Mouse (Mus musculus) forebrain, postnatal 0 days (tissue): ENCODE data around the gene Spata16. TPM values are rescaled to one million over a fixed set of nuclear protein-coding genes. Genes with fewer than 3 reads are reported as not detected.

Source experiments
- ATAC-seq: fragments of 200-750 bp; cut with Nextera tagmentation; 2 replicates; pipeline ENCODE4 v1.8.0; 2017; ENCODE audit warnings: mild to moderate bottlenecking, moderate library complexity
- DNase-seq: peaks from one replicate; pipeline ENCODE4 v3.0.0-alpha.2; 2015
- H3K27ac ChIP-seq: fragments of 300-500 bp; sonication (generic); 2 replicates; pipeline ENCODE4 v1.5.1; 2014; ENCODE audit warnings: low read depth, mild to moderate bottlenecking, antibody characterized with exemption, low read length, moderate library complexity, mixed read lengths
- H3K27me3 ChIP-seq: fragments of 300-500 bp; sonication (generic); 2 replicates; pipeline ENCODE4 v1.6.1; 2014; ENCODE audit warnings: mild to moderate bottlenecking, low read length, mixed read lengths; ENCODE audit not compliant: insufficient read depth
- H3K36me3 ChIP-seq: fragments of 300-500 bp; sonication (generic); 2 replicates; pipeline ENCODE4 v1.6.1; 2014; ENCODE audit warnings: mild to moderate bottlenecking, moderate library complexity; ENCODE audit not compliant: insufficient read depth
- H3K4me1 ChIP-seq: fragments of 300-500 bp; sonication (generic); 2 replicates; pipeline ENCODE4 v1.6.1; 2014; ENCODE audit warnings: antibody characterized with exemption; ENCODE audit not compliant: insufficient read depth
- H3K4me2 ChIP-seq: fragments of 300-500 bp; sonication (generic); 2 replicates; pipeline ENCODE4 v1.6.1; 2014; ENCODE audit warnings: low read depth, mild to moderate bottlenecking, moderate library complexity
- H3K4me3 ChIP-seq: fragments of 300-500 bp; sonication (generic); 2 replicates; pipeline ENCODE4 v1.5.1; 2014; ENCODE audit warnings: low read depth, low read length, mixed read lengths
- H3K9ac ChIP-seq: fragments of 300-500 bp; sonication (generic); 2 replicates; pipeline ENCODE4 v1.6.1; 2014; ENCODE audit warnings: mild to moderate bottlenecking
- H3K9me3 ChIP-seq: fragments of 300-500 bp; sonication (generic); 2 replicates; pipeline ENCODE4 v1.6.1; 2016; ENCODE audit warnings: low read length
- CTCF ChIP-seq: sonication (generic); IDR thresholded peaks from 2 replicates; pipeline ENCODE4 v1.5.1; 2016; ENCODE audit warnings: antibody characterized with exemption, control low read depth, low read depth
- WGBS: fragments of 180-500 bp; shearing (Covaris S2); extraction: QIAGEN DNeasy Blood & Tissue Kit; methylation state at CpG from one replicate; pipeline ENCODE4 v1.1.7; 2014; 5-methylcytosine and 5-hydroxymethylcytosine counted together
- polyA plus RNA-seq: library from polyadenylated mRNA; unstranded; fragments of >200 nt; fragmentation: Nextera tagmentation; extraction: Ambion mirVana; gene quantifications from 2 replicates; pipeline ENCODE4 v1.2.1, GENCODE M21; 2015
- total RNA-seq: library from RNA; depleted of rRNA; stranded (reverse); fragments of >200 nt; gene quantifications from 2 replicates; pipeline ENCODE4 v1.2.3, GENCODE M21; 2014

Gene Spata16
- total and polyA plus RNA-seq, 2 experiments from 2014 or later, result not detected

GRCm38 (mm10) chr3:26826958-26827839 lies 189.8 kb downstream of the Spata16 start:
- Histone ChIP-seq H3K27me3 (no peaks in the 10 kb centered on the region), H3K4me3 (no peak overlapping the region), H3K36me3 (no peaks in the 10 kb centered on the region), H3K4me1 (no peaks in the 10 kb centered on the region; the same call in 1 of the 2 replicates), H3K9ac (no peak overlapping the region), H3K9me3 (no peaks in the 10 kb centered on the region), H3K27ac (0 out of 2 replicates have a peak overlapping the region, but pooled peaks have one; percentile 40), H3K4me2 (no peak overlapping the region)
- ATAC-seq, result peak; percentile 86
- 44% methylated on average over 7 of the region's 7 CpGs for WGBS
- DNase-seq, result peak; percentile 77
- no peak for TF ChIP-seq CTCF

DNA sequence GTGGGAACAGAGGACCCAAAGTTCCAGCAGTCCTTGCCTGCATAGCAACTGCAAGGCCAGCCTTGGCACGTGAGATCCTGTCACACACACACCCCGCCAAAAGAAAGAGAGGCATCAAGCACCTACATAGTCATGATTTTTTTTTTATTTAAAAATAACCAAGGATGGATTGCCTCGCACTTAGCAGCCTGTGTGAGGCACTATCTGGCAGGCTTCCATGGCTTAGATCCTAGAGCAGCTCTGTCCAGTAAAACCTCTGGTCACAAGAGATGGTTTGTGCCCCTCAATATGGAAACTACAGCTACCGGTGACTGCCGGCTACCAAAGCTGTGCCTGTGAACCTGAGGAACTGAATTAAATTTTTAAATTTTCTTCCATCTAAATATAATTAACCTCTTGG lies 195.5 kb downstream of the Spata16 start:
- H3K9me3 ChIP-seq, result no peaks in the 10 kb centered on the region
- H3K4me3 ChIP-seq, result no peak overlapping the region
- peaks cover 12% of the 10 kb centered on the region; the same call in 1 of the 2 replicates for H3K4me1 ChIP-seq
- H3K27me3 ChIP-seq, result no peaks in the 10 kb centered on the region
- no peak overlapping the region for H3K4me2 ChIP-seq
- H3K36me3 ChIP-seq, result no peaks in the 10 kb centered on the region
- no peak overlapping the region for H3K27ac ChIP-seq
- DNase-seq (no peak), ATAC-seq (no peak)
- no peak overlapping the region for H3K9ac ChIP-seq
- TF ChIP-seq CTCF, result no peak
- WGBS, result 57% methylated on average over 5 of the region's 5 CpGs

DNA sequence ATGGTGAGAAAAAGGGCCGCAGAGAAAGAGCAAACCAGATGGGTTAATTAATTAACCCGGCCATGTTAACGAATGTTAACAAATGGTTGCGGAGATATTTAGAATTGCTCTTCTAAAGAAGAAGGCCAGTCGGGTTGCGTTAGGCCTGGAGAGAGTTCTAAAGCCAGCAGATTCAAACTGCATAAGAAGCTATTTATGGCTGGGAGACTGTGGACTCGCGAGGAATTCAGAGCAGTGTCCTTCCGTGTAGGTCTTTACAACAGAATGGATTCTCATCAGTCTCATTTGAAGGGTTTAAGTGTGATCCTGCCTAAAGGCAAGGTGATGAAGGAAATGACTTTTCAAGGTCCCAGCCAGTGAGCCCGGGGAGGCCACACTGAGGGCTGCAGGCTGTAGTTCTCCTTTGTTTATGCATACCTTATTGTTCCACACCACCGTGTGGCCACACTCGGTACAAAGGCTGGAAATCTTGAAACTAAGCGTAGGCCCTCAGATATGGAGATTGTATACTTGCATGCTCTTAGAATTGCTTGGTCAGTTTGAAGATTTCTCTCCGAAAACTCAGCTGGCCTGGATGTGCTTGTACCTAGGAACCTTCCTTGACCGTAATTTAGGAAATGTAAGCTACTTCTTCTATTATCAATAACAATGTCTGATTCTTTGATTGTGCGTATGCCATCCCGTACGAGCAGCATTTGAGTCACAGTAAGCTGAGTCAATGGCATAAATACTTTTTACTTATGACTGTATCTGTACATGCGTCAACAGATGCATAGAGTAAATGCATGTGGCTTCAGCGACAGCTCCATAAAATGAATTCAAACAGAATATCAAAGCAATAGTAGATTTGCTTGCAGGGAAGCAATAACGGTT lies 197.0 kb downstream of the Spata16 start:
- TF ChIP-seq CTCF, result peak; percentile 79
- WGBS, result 44% methylated on average over 21 of the region's 21 CpGs
- H3K9me3 ChIP-seq, result no peaks in the 10 kb centered on the region
- no peak overlapping the region for H3K9ac ChIP-seq
- peak; percentile 86 for ATAC-seq
- H3K4me3 ChIP-seq, result no peak overlapping the region
- no peak overlapping the region for H3K4me2 ChIP-seq
- H3K36me3 ChIP-seq, result no peaks in the 10 kb centered on the region
- peak; percentile 76 for DNase-seq
- no peak overlapping the region for H3K27ac ChIP-seq
- H3K27me3 ChIP-seq, result no peaks in the 10 kb centered on the region
- peaks cover 12% of the 10 kb centered on the region; the same call in 1 of the 2 replicates for H3K4me1 ChIP-seq

- H3K4me2 ChIP-seq, result no peak overlapping the region
- no peaks in the 10 kb centered on the region for H3K27me3 ChIP-seq
- H3K4me1 ChIP-seq, result peaks cover 12% of the 10 kb centered on the region; the same call in 1 of the 2 replicates
- DNase-seq, result no peak
- no peaks in the 10 kb centered on the region for H3K9me3 ChIP-seq
- H3K27ac ChIP-seq, result no peak overlapping the region
- no peaks in the 10 kb centered on the region for H3K36me3 ChIP-seq
- no peak overlapping the region for H3K9ac ChIP-seq
- ATAC-seq, result peak; percentile 45
- WGBS, result 40% methylated on average over 17 of the region's 17 CpGs
- H3K4me3 ChIP-seq, result no peak overlapping the region
- no peak for TF ChIP-seq CTCF
Observed at GRCm38 (mm10) chr3:26835051-26835755, 197.8 kb downstream of the Spata16 start.

DNA sequence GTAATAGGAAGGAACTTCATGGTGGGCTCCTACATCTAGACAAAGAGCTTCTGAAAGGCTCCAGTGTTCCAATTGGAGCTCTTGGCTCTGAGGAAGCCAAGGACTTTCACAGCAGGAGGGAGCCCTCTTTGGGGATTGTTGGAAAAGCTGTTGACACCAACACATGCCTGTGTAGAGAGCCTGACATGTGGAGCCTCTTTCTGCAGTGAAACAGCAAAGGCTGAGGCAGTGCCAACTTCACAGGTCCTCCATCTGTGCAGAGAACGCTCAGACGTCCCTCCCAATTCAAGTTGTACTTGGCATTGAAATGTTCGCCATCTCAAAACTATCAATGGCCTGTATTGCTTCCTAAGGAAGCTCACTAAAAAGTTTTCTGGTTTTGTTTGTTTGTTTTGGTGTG lies 207.6 kb downstream of the Spata16 start:
- Histone ChIP-seq H3K36me3 (no peaks in the 10 kb centered on the region), H3K4me3 (no peak overlapping the region), H3K9me3 (no peaks in the 10 kb centered on the region), H3K27me3 (no peaks in the 10 kb centered on the region), H3K27ac (no peak overlapping the region), H3K9ac (no peak overlapping the region), H3K4me2 (no peak overlapping the region), H3K4me1 (no peaks in the 10 kb centered on the region)
- 45% methylated on average over 3 of the region's 3 CpGs for WGBS
- DNase-seq (peak; percentile 87), ATAC-seq (peak; percentile 98)
- TF ChIP-seq CTCF, result 0 out of 2 replicates have a peak, but pooled peaks have one; percentile 15

DNA sequence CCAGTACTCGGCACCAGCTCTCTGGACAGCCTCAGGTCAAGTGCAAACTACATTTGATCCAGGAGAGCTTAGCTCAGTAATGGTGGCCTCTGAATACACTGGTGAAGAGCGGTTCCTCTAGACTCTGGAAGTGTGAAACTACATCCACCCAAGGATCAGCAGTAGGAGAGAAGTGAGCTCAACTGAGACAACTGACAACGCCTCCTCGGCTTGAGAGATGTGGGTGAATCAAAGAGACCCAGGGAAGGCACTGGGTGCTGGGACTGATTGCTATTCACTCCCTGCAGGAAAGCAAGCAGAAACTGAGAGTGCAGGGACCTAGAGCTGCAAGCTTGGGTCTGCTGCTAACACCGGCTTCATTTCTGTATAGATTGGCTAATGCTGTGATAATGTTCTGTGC lies 210.5 kb downstream of the Spata16 start:
- H3K4me3 ChIP-seq, result no peak overlapping the region
- H3K9ac ChIP-seq, result no peak overlapping the region
- WGBS, result 69% methylated on average over 5 of the region's 5 CpGs
- H3K4me2 ChIP-seq, result no peak overlapping the region
- no peaks in the 10 kb centered on the region for H3K9me3 ChIP-seq
- DNase-seq (no peak), ATAC-seq (no peak)
- no peak for TF ChIP-seq CTCF
- H3K27me3 ChIP-seq, result no peaks in the 10 kb centered on the region
- H3K4me1 ChIP-seq, result peaks cover 5% of the 10 kb centered on the region
- H3K27ac ChIP-seq, result no peak overlapping the region
- H3K36me3 ChIP-seq, result no peaks in the 10 kb centered on the region
